Mouse (Mus musculus) layer of hippocampus, postnatal 36 days (tissue): ENCODE measurements around the gene Birc6. TPM values are rescaled to one million over a fixed set of nuclear protein-coding genes. Genes with fewer than 3 reads are reported as not detected.

Experiments used
- DNase-seq, 2 experiments: peaks; one replicate each; pipeline ENCODE4 v3.0.0; 2022
- total RNA-seq, 2 experiments: library from RNA; stranded (reverse); gene quantifications; 2 replicates each; pipeline ENCODE4 v1.2.3; 2021

Birc6 gene
- total RNA-seq, 2 experiments from 2014 or later: 116 to 131 TPM

DNA sequence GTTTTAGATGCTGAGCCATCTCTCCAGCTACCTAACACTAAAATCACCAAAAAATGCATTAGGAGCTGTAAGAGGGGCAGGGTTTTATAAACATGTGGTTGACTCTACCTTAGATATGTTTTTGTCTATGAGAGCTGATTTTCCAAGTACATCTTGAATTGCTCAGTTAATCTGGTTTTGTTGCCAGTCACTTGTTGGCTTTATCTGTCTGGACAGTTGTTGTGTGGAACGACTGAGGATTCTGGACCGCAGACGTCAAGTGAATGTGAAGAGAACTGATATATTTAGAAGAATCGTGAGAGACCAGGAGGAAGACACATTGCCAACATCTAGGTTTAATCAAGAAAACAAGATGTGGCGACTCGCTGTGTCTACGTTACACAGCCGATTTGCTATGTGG lies 183.5 kb downstream of the Birc6 start:
- no peak for DNase-seq

DNA sequence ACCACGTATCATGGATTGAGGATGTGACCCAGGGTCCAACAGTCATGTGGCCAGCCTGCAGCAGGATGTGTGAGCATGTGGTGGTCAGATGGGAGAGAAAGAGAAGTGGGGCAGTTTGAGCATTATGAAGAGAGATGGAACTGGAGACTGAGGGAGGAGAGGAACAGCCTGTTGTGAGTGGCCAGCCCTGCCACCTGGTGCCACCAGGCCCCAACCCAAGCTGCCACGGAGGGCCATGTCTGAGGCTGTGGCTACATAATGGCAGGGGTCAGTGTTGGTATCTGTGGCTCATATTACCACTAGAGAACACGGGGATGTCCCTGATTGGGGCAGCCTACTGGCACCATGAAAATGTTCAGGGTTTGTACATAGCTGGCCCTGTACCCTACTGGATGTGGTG lies 187.0 kb downstream of the Birc6 start:
- DNase-seq: no peak

DNA sequence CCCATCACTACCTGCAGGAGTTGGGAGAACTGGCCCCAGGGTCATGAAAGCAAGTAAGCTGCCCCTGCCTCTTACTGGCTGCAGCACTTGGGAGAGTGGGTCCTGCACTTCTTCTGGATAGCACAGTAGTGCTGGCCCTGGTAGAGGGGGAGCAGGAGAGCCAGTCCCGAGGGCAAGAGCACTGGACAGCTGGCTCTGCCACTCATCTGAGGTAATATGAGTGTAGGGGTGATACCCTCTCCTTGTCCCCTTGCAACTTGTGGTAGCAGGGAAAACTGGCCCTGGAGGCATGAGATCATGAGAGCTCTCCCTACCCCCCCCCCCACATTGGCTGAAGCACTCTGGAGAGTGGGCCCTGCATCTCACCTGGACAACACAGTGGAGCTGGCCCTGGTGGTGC lies 187.6 kb downstream of the Birc6 start:
- no peak for DNase-seq

DNA sequence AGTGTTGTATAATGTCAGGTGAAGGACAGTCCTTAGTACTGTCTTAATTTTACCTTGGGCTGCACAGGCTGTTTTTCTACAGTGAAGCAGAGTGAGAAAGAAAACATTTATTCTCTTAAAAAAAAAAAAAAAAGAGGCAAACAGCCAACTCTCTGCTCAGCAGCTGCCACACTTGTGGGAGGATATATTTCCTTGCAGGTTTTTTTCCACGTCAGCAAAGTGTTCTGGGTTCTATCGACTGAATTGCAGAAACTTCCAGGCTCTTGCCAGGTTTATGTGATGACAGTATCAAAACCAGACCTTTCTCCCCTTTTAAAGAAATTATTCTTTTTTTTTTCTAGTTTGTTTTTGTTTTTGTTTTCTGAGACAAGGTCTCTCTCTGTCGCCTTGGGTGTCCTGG lies 188.5 kb downstream of the Birc6 start:
- no peak for DNase-seq

DNA sequence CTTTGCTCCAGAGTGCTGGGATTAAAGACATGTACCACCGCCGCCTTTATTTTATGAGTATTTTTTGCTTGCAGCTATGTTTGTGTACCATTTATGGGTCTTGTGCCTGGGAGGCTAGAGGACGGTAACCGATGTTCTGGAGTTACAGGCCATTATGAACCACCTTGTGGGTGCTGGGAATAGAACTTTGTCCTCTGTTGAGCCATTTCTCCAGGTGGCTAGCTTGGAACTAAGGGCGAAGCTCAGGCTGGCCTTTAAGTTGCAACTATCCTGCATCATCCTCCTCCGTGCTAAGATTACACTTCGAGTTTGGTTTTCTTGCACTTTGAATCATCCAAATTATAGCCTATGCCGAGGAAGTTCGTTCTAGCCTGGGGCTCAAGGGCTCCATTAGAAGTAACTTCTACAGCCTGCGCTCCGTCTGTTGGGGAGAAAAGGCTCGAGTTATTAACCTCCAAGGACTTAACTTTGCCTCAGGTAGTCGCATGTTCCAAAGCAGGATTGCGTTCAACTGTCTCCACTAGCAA lies 189.1 kb downstream of the Birc6 start:
- DNase-seq: no peak

DNA sequence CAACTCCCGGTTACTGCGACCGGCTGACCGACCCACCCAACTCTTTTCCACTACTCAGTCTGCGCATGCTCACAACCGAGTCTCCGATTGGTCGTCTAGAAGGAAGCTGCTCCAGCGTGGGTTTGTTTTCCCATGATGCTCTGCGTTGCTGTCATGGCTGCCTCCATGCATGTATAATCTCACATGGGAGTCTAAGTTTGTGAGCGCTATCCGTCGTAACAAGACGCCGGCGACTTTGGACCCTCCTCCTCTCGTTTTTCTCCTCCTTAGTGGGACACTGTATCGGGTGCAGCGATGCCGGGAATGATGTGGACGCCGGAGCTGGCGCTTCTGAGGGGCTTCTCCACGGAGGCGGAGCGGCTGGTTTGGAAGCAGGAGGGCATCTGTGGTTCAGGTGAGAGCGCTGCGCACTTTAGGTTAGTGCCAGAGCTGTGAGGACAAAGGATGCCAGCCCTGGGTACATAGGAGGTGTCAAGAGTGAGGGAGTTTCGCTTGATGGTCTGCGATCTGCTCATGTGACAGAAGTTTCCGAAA lies 189.6 kb downstream of the Birc6 start, which contains the start of gene Ttc27:
Gene Ttc27, plus strand, starts transcription at position 115 of the 534 bp plus-strand sequence.
- peak; percentile 92 to 94 for DNase-seq

DNA sequence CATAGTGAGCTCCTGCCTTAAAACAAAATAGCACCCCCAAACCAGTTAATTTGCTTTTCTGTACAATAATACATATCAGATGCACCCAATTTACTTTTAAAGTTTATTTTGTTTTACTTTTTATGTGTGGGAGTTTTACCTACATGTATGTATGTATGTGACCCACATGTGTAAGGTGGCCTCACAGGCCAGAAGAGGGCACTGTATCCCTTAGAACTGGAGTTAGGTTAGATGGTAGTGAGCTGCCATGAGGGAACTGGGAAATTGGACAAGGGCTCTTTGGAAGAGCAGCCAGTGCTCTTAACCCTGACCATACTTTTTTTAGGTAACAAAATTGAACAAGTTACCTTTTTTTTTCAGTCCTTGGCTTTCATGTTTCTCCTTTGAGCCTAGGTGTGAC lies 204.8 kb downstream of the Birc6 start:
- no peak for DNase-seq

DNA sequence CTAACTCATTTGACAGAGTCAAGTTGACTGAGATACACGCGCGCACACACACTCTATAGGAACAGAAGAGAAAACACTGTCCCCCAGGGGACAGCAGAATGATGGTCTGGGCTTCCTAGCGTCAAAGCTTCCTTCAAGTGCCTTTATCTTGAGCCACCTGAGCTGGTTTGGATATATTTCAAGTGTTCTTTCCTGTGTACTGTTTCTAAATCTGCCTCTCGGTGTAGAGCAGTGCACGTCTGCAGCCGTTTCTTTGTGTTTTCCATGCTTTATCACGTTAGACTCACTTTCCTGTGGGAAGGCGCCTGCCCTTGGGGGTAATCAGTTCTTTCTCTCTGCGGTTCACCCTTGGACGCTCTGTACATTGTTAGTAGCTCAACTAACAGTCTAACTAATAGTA lies 207.3 kb downstream of the Birc6 start:
- DNase-seq: no peak

DNA sequence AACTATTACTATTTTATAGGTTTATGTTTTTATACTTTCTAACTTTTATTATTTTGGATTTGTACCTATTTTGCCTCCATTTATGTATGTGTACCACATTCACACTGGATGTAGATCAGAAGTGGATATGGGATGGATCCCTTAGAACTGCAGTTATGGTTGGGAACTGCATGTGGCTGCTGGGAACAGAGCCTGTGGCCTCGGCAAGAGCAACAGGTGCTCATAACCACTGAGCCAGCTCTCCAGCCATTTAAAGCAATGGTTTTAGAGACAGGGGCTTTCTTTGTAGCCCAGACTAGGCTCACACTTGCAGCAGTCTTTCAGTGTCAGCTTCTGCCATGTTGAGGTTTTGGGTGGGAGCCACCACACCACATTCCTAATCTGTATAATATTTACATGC lies 221.6 kb downstream of the Birc6 start:
- DNase-seq: no peak

DNA sequence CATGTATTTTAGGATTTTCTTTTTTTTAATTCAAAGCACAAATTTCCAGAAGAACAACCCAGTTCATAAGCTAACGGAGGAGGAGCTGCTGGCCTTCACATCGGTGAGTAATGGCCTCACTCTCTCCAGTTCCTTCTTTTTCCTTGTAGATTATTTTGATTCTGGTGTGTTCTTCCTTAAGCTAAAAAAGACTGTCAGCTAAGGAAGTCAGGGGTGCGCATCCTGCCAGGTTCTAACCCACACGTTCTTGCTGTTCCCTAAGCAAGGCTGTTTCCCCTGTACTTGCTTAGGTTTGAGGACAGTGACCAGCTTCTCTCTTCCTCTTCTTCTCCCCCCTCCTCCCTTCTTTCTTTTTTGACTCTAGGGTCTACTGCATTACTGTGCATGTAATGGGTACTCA lies 222.9 kb downstream of the Birc6 start:
- no peak for DNase-seq

Other genes with a start within 250 kb of the Birc6 start
- gene Memo1, start 232.8 kb upstream of the Birc6 start, total RNA-seq: 10 to 100 TPM; 50.0 to 50.2 TPM
- 10 to 100 TPM; 50.9 to 54.4 TPM for gene Dpy30, start 204.4 kb upstream of the Birc6 start, total RNA-seq
- gene Spast, start 189.3 kb upstream of the Birc6 start, total RNA-seq: 10 to 100 TPM; 59.2 to 60.5 TPM
- 10 to 100 TPM; 17.0 to 19.0 TPM for gene Slc30a6, start 132.7 kb upstream of the Birc6 start, total RNA-seq
- gene Nlrc4, start 69.2 kb upstream of the Birc6 start, total RNA-seq: under 1 TPM; 0.10 TPM
- gene Yipf4, start 38.8 kb upstream of the Birc6 start, total RNA-seq: 10 to 100 TPM; 80.0 to 96.8 TPM
- gene Ttc27, start 189.4 kb downstream of the Birc6 start, total RNA-seq: 10 to 100 TPM; 24.1 to 24.6 TPM